33 mouse cellular contexts compared by ENCODE assay signal in the genomic region with DNA sequence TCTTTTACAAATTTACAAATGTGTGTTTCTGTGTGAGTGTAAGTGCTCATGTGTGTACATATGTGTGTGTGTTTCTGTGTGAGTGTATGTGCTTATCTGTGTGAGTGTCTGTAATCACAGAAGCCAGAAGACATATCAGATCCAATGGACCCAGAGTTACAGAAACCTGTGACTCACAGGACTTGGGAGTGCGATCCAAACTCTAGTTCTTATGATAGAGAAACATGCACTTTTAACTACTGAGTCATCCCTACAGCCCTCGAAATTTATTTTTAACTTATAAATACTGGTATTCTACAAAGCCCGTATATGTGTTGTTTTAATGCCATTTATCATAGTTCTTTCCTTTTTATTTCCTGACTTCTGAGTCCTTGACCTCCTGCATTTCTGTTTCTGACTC.
"Had no signal": no experiment of that assay in that cellular context is flagged by ENCODE, and none has a peak within 500 bp of the region (broad histone marks: within the 10 kb centered on the region; RNA-seq: fewer than 3 reads in every experiment).

No protein-coding gene starts in this region.

- H3K4me2 ChIP-seq: heart, embryonic 11.5 days; heart, embryonic 12.5 days; heart, embryonic 13.5 days; heart, embryonic 15.5 days; hindbrain, embryonic 12.5 days; hindbrain, embryonic 13.5 days; hindbrain, embryonic 14.5 days; hindbrain, embryonic 15.5 days; intestine, embryonic 15.5 days; kidney, embryonic 15.5 days had no signal

- H3K27me3 ChIP-seq: heart, embryonic 12.5 days; heart, embryonic 13.5 days; heart, embryonic 15.5 days; hindbrain, embryonic 12.5 days; hindbrain, embryonic 13.5 days; hindbrain, embryonic 15.5 days; intestine, embryonic 15.5 days; kidney, embryonic 15.5 days had no signal

- H3K4me1 ChIP-seq: heart, embryonic 12.5 days; heart, embryonic 13.5 days; heart, embryonic 15.5 days; hindbrain, embryonic 10.5 days; hindbrain, embryonic 12.5 days; hindbrain, embryonic 13.5 days; hindbrain, embryonic 15.5 days; intestine, embryonic 15.5 days; kidney, embryonic 15.5 days had no signal

- ATAC-seq: hindbrain, embryonic 16.5 days; hindbrain, postnatal 0 days; inflammation-experienced regulatory T-cells, adult 6 months; intestine, embryonic 15.5 days; intestine, embryonic 16.5 days; intestine, postnatal 0 days had no signal

- H3K4me3 ChIP-seq: heart, embryonic 12.5 days; heart, embryonic 13.5 days; heart, embryonic 15.5 days; hindbrain, embryonic 10.5 days; hindbrain, embryonic 12.5 days; hindbrain, embryonic 13.5 days; hindbrain, embryonic 15.5 days; intestine, embryonic 15.5 days; kidney, embryonic 15.5 days; layer of hippocampus, adult 2 months; left cerebral cortex, adult 2 months had no signal

- H3K36me3 ChIP-seq: heart, embryonic 12.5 days; heart, embryonic 13.5 days; heart, embryonic 15.5 days; hindbrain, embryonic 10.5 days; hindbrain, embryonic 12.5 days; hindbrain, embryonic 13.5 days; hindbrain, embryonic 15.5 days; intestine, embryonic 15.5 days; kidney, embryonic 15.5 days had no signal

- DNase-seq: heart, postnatal 10 days; heart, postnatal 14 days; heart, postnatal 36 days; heart, postnatal 4 days; kidney, adult 11 months; kidney, adult 18-20 months; kidney, adult 2 months; kidney, adult 8-10 months; kidney, adult 9 months; kidney, postnatal 10 days; kidney, postnatal 14 days; kidney, postnatal 25 days; kidney, postnatal 36 days; kidney, postnatal 4 days had no signal

- H3K27ac ChIP-seq: heart, embryonic 13.5 days; heart, embryonic 15.5 days; hindbrain, embryonic 10.5 days; hindbrain, embryonic 12.5 days; hindbrain, embryonic 13.5 days; hindbrain, embryonic 14.5 days; hindbrain, embryonic 15.5 days; hindbrain, postnatal 0 days; intestine, embryonic 15.5 days; kidney, embryonic 15.5 days; kidney, postnatal 0 days; layer of hippocampus, adult 2 months; left cerebral cortex, adult 2 months had no signal

- H3K9ac ChIP-seq: heart, embryonic 12.5 days; heart, embryonic 13.5 days; heart, embryonic 15.5 days; hindbrain, embryonic 12.5 days; hindbrain, embryonic 13.5 days; hindbrain, embryonic 14.5 days; hindbrain, embryonic 15.5 days; intestine, embryonic 15.5 days; kidney, embryonic 15.5 days had no signal

- H3K9me3 ChIP-seq: heart, embryonic 12.5 days; heart, embryonic 13.5 days; heart, embryonic 15.5 days; hindbrain, embryonic 10.5 days; hindbrain, embryonic 12.5 days; hindbrain, embryonic 13.5 days; hindbrain, embryonic 15.5 days; intestine, embryonic 15.5 days; kidney, embryonic 15.5 days had no signal
